Mouse (Mus musculus) hindbrain, postnatal 0 days (tissue): ENCODE results near the gene Mob3a. TPM values are rescaled to one million over a fixed set of nuclear protein-coding genes. Genes with fewer than 3 reads are reported as not detected.

Source experiments
- ATAC-seq: fragments of 200-750 bp; cut with Nextera tagmentation; 2 replicates; pipeline ENCODE4 v1.8.0; 2017; ENCODE audit warnings: mild to moderate bottlenecking, moderate TSS enrichment, moderate library complexity
- DNase-seq: peaks from one replicate; pipeline ENCODE4 v3.0.0-alpha.2; 2015; ENCODE audit warnings: low spot score
- H3K27ac ChIP-seq: fragments of 300-500 bp; sonication (generic); 2 replicates; pipeline ENCODE4 v1.5.1; 2014; ENCODE audit warnings: mild to moderate bottlenecking
- H3K27me3 ChIP-seq: fragments of 300-500 bp; sonication (generic); 2 replicates; pipeline ENCODE4 v1.6.1; 2014; ENCODE audit warnings: low read length, mixed read lengths; ENCODE audit not compliant: insufficient read depth
- H3K36me3 ChIP-seq: fragments of 300-500 bp; sonication (generic); 2 replicates; pipeline ENCODE4 v1.6.1; 2014; ENCODE audit warnings: low read length, mixed read lengths; ENCODE audit not compliant: insufficient read depth
- H3K4me1 ChIP-seq: fragments of 300-500 bp; sonication (generic); 2 replicates; pipeline ENCODE4 v1.6.1; 2014; ENCODE audit warnings: antibody characterized with exemption, low read length, mixed read lengths; ENCODE audit not compliant: insufficient read depth
- H3K4me2 ChIP-seq: fragments of 300-500 bp; sonication (generic); 2 replicates; pipeline ENCODE4 v1.6.1; 2014; ENCODE audit warnings: low read depth, mild to moderate bottlenecking, low read length, moderate library complexity, mixed read lengths
- H3K4me3 ChIP-seq: fragments of 300-500 bp; sonication (generic); 2 replicates; pipeline ENCODE4 v1.5.1; 2014; ENCODE audit warnings: low read length
- H3K9ac ChIP-seq: fragments of 300-500 bp; sonication (generic); replicated peaks from 2 replicates; pipeline ENCODE4 v1.6.1; 2014; ENCODE audit warnings: mild to moderate bottlenecking, low read length, moderate library complexity, mixed read lengths
- H3K9me3 ChIP-seq: fragments of 300-500 bp; sonication (generic); 2 replicates; pipeline ENCODE4 v1.6.1; 2016; ENCODE audit warnings: low read length, mixed read lengths
- CTCF ChIP-seq: IDR thresholded peaks from 2 replicates; pipeline ENCODE4 v1.5.1; 2016; ENCODE audit warnings: antibody characterized with exemption, control low read depth, low read depth
- WGBS: fragments of 180-500 bp; shearing (Covaris S2); extraction: QIAGEN DNeasy Blood & Tissue Kit; methylation state at CpG from one replicate; pipeline ENCODE4 v1.1.7; 2014; 5-methylcytosine and 5-hydroxymethylcytosine counted together
- polyA plus RNA-seq: library from polyadenylated mRNA; unstranded; fragments of >200 nt; fragmentation: Nextera tagmentation; extraction: Ambion mirVana; gene quantifications from 2 replicates; pipeline ENCODE4 v1.2.1, GENCODE M21; 2015
- total RNA-seq: library from RNA; depleted of rRNA; stranded (reverse); fragments of >200 nt; gene quantifications from 2 replicates; pipeline ENCODE4 v1.2.3, GENCODE M21; 2014

Gene Mob3a
- total and polyA plus RNA-seq, 2 experiments from 2014 or later: 38.8 to 76.4 TPM

DNA sequence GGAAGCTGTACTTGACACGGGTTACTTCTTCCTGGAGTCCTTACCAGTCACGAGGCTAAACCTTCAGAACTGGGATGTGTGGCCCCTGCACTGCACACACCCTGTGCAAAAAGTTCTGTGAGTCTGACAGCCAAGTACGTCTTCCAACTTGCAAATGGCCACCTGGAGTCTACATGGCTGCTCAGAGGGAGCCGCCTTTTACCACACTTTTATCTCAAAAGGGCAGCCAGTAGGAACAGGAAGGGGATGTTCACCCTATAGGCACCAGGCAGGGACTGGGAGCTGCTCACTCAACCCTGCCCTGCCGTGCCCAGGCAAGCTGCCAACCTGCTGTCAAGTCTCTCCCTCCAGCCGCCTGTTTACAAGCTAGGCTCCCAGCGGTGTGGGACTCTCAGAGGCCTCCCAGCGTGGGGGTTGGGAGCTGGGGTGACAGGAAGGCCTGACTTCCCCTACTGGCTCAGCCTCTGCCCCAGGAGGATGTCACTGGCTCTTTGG lies 23.8 kb downstream of the Mob3a start, which contains the start of gene Mknk2:
TSS of gene Mknk2 (minus strand) at position 171 of the 495 bp plus-strand sequence.
- H3K4me1 ChIP-seq: peaks cover 49% of the 10 kb centered on the region
- H3K27me3 ChIP-seq: no peaks in the 10 kb centered on the region
- TF ChIP-seq CTCF: no peak; the same call in 1 of the 2 replicates
- H3K9ac ChIP-seq: peak within 1 kb of the TSS; percentile 62
- H3K9me3 ChIP-seq: no peaks in the 10 kb centered on the region
- H3K4me3 ChIP-seq: peak within 1 kb of the TSS; percentile 36
- peak; percentile 90 for DNase-seq
- H3K4me2 ChIP-seq: peak within 1 kb of the TSS; percentile 68
- 10% methylated on average over 8 of the region's 8 CpGs for WGBS
- 0 out of 2 replicates have a peak, but pooled peaks have one; percentile 13 for ATAC-seq
- no peaks in the 10 kb centered on the region for H3K36me3 ChIP-seq
- H3K27ac ChIP-seq: peak within 1 kb of the TSS; percentile 97

DNA sequence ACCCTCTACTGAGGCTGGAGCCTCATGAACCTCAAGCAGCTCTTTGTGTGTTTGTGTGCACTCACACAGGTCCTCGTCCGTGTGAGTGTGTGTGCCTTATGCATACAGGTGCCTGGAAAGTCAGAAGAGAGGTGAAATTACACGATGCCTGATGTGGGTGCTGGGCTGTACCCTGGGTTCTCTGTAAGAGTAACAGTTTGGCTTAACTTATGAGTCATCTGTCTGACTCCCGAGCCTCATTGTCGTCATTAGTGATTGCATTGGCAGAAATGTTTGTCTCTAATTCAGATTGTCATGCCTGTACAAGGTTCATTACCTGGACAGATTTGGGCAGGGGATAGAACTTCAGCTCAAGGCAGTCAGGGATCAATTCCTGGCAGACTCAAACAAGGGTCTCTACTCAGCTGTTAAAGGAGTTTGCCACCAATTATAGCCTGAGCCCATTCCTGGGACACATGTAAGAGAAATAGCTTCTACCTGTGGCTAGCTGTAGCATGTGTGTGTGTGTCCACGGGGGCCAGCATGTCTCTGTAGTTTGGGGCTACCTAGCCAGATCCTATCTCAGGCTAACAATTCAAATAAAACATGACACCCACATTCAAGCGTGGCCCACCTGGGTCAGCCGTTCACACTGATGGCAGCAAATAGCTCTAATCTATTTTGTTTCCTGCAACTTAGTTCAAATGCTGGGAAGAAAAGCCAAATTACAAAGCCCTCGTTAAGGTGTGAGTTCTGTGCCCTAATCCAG lies 24.5 kb downstream of the Mob3a start:
- H3K4me3 ChIP-seq: peak overlapping the region; percentile 36
- DNase-seq (no peak), ATAC-seq (no peak)
- WGBS: 39% methylated on average over 9 of the region's 9 CpGs
- no peaks in the 10 kb centered on the region for H3K9me3 ChIP-seq
- H3K4me2 ChIP-seq: peak overlapping the region; percentile 68
- peak overlapping the region; percentile 97 for H3K27ac ChIP-seq
- no peaks in the 10 kb centered on the region for H3K36me3 ChIP-seq
- no peak for TF ChIP-seq CTCF
- peaks cover 50% of the 10 kb centered on the region for H3K4me1 ChIP-seq
- peak overlapping the region; percentile 62 for H3K9ac ChIP-seq
- no peaks in the 10 kb centered on the region for H3K27me3 ChIP-seq

DNA sequence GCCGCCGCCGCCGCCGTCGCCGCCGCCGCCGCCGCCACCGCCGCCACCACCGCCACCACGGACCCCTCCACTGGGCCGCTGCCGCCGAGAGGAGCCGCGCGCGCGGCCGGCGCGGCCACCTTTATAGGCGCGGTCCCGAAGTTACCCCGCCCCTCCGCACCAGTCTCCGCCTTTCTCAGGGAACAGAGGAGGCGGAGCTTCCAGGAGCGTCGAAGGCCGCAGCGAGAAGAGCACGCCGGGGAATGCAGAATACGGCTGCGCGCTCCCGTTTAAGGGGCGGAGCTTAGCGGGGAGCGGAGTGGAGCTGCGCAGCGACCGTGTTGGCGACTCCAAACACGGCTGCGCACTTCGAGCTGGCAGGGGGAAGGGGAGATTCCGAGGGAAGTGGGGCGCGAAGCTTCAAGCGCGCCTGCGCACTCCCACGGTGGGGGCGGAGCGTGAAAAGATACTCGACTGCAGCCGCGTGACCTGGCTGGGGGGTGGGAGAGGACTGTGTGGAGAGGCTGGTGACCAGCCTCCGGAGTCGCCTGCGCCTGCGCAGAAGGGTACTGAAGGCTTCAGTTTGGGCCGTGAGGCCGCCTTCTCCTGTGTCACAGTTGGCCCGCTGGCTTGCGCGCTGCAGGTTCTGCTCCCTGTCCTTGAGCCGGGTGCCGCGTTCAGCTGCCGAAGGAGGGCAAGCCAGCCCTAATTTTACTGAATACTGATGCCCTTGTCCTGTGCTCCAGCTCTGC lies 25.4 kb downstream of the Mob3a start:
- ATAC-seq: peak; percentile 95
- no peak for TF ChIP-seq CTCF
- WGBS: 1% methylated on average over 50 of the region's 78 CpGs

DNA sequence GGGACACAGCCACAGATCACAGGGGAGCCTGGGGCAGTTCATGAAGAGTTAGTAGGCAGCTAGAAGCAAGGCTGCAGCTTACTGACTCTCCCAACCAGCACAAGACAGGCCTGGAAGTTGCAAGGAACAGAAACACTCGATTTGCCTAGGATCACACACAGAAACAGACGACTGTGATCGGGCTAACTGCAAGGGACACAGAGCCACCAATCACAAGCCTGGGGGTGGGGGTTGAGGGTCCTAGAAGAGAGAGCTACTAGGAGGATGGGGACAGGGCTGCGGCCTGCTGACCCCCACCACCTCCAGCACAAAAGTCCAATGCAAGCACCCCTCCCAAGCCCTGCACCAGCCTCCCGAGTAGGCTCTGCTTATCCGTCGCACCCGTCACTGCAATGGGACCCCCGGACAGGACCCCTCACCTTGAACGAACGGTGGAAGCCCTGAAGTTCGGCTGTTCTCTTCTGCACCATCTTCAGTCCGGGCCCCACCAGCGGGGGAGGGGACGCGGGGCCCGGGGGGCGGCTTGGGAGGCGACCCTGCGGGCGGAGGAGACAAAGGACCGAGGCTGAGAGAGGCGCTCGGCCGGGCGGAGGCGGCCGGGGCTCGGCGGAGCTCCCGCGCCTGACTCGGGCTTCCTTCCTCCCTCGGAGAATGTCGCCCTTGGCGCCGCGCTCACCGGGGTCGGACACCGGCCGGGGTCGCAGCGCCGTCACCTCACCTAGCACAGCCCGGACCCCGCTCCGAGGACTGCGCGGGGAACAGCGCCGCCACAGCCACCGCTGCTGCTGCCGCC lies 26.2 kb downstream of the Mob3a start:
- ATAC-seq (no peak; the same call in 1 of the 2 replicates), DNase-seq (peak; percentile 28)
- Histone ChIP-seq H3K4me2 (peak overlapping the region; percentile 86), H3K27me3 (no peaks in the 10 kb centered on the region), H3K27ac (peak overlapping the region; percentile 88), H3K9ac (peak overlapping the region; percentile 95), H3K36me3 (peaks cover 12% of the 10 kb centered on the region; the same call in 1 of the 2 replicates), H3K9me3 (no peaks in the 10 kb centered on the region), H3K4me3 (peak overlapping the region; percentile 89), H3K4me1 (peaks cover 50% of the 10 kb centered on the region)
- WGBS: under 1% methylated on average over 47 of the region's 54 CpGs
- TF ChIP-seq CTCF: no peak

More for the DNA sequence above, 25.4 kb downstream of the Mob3a start:
- peak overlapping the region; percentile 89 for H3K4me3 ChIP-seq
- peak overlapping the region; percentile 86 for H3K4me2 ChIP-seq
- peak overlapping the region; percentile 97 for H3K27ac ChIP-seq
- H3K9ac ChIP-seq: peak overlapping the region; percentile 95
- H3K27me3 ChIP-seq: no peaks in the 10 kb centered on the region
- H3K9me3 ChIP-seq: no peaks in the 10 kb centered on the region
- DNase-seq: peak; percentile 100
- H3K4me1 ChIP-seq: peaks cover 50% of the 10 kb centered on the region
- peaks cover 5% of the 10 kb centered on the region; the same call in 1 of the 2 replicates for H3K36me3 ChIP-seq

DNA sequence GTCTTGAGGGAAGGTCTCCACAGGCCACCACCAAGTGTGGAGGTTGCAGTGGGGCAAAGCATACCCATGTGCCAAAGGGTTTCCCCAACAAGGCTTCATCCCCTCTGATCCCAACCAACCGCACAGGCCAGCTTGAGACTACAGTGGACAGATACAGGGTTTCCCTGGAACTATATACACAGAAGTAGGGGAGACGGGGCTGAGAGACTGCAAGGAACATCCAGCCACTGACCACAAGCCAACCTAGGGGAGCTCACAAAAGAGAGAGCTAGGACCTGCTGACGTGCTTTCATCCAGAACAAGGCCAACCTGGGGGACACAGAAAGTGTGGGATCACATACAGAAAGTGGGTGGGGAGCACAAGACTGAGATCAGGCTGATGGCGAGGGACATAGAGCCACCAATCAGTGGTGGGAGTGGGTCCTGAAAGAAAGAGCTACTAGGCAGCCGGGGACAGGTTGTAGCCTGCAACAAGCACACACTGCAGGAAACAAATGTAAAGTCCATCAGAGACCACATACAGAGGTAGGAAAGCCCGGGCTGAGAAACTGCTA lies 26.8 kb downstream of the Mob3a start:
- 9% methylated on average over 6 of the region's 6 CpGs for WGBS
- peaks cover 50% of the 10 kb centered on the region for H3K4me1 ChIP-seq
- no peaks in the 10 kb centered on the region for H3K27me3 ChIP-seq
- DNase-seq (no peak), ATAC-seq (no peak)
- H3K4me2 ChIP-seq: peak overlapping the region; percentile 86
- TF ChIP-seq CTCF: no peak
- peak overlapping the region; percentile 95 for H3K9ac ChIP-seq
- H3K9me3 ChIP-seq: no peaks in the 10 kb centered on the region
- H3K4me3 ChIP-seq: peak overlapping the region; percentile 89
- peak overlapping the region; percentile 88; the same call in 1 of the 2 replicates for H3K27ac ChIP-seq
- peaks cover 18% of the 10 kb centered on the region; the same call in 1 of the 2 replicates for H3K36me3 ChIP-seq

DNA sequence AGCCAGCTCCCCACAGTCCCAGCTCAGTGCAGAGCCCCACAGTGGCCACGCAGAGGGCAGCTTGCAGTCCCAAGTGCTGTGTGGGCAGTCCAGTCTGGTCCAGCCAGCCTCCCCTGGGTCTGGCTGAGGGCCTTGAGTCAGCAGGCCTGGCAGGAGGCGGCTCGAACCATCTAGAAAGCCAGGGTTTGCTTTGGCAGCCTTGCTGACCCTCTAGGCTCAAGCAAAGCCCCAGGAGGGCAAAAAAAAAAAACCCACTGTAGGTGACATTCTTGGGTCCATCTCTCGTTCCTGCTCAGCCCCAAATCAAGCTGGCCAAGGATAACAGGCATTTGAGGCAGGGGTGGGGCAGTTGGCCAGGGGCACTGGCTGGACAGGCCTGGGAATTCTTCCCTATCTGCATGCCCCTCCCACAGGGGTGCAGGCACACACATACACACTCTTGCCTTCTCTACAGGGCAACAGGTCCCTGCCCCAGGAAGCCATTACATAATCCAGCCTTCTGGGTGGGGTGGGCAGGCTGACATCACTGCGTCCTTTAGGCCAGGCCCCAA lies 27.5 kb downstream of the Mob3a start:
- WGBS: 38% methylated on average over 5 of the region's 5 CpGs
- ATAC-seq (no peak), DNase-seq (no peak)
- peaks cover 23% of the 10 kb centered on the region; the same call in 1 of the 2 replicates for H3K36me3 ChIP-seq
- peak overlapping the region; percentile 86 for H3K4me2 ChIP-seq
- H3K9me3 ChIP-seq: no peaks in the 10 kb centered on the region
- H3K9ac ChIP-seq: peak overlapping the region; percentile 95
- H3K27ac ChIP-seq: peak overlapping the region; percentile 88
- no peak for TF ChIP-seq CTCF
- no peaks in the 10 kb centered on the region for H3K27me3 ChIP-seq
- peaks cover 49% of the 10 kb centered on the region for H3K4me1 ChIP-seq
- H3K4me3 ChIP-seq: peak overlapping the region; percentile 89
